Mouse (Mus musculus): Measurements from ENCODE around the gene Gdi1.
A peak's percentile ranks its signal among the peaks of the same experiment; 100 is the strongest.
"Not testable (repeated sequence)": the region's sequence is repeated elsewhere in the genome, so short reads cannot be mapped to it uniquely, and the experiment has no call there.

Gene Gdi1

DNA sequence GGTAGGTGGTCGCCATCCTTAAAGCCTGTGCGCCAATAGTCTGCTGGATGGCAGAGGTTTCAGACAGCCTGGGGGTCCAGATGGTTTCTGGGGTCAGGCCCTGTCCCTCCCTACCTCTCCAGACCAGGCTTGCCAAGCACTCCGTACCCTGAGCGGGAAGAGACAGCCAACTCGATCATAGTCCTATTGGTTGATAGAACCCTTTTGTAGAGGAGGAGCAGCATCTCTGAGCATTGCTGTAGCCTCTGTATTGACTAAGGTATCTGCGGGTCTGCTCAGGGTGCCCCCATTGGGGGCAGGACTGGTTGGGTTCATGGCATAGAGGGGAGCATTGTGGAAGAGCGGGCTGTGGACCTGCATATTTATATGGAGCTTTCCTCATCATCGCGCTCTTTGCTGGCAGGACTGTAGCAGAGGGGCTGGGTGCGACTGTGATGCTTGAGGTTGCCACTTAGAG is 24.4 kb downstream of the Gdi1 start:
- DNase-seq (ENCODE audit: low spot score): no peak

DNA sequence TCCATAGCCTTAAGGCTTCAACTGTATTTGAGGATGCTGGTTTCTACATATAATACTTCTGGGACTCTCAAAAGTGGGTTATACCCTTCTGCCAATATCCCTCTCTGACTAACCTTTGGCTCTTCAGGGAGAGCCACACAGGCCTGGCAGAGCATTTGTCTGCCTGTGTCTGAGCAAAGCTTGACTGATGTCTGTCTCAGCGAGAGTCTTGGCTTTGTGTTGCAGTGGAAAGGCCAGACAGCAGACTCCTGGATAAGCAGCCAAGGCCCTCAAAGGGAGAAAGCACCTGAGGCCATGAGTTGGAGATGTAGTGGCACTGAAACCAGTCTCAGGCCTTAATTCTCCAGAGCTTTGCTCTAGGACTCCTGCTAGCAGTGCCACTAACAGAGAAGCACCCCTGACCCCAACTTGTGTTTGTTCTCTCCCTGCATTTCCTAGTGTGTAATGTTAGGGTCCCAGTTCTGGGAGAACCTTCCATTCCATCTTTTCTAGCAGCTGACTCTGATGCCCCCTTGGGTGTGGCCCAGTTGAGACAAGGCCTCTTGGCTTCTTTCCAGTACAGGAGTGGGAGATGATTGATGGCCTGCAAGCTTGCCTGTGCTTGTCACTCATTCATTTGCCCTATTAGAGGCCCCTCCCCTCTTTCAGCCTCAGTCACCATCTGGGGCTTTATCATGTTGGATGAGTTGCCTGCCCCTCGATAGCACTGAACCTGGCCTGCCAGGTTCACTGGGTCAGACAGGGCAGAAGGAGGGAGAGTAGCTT is 25.6 kb downstream of the Gdi1 start:
- no peak for DNase-seq (ENCODE audit: low spot score)

DNA sequence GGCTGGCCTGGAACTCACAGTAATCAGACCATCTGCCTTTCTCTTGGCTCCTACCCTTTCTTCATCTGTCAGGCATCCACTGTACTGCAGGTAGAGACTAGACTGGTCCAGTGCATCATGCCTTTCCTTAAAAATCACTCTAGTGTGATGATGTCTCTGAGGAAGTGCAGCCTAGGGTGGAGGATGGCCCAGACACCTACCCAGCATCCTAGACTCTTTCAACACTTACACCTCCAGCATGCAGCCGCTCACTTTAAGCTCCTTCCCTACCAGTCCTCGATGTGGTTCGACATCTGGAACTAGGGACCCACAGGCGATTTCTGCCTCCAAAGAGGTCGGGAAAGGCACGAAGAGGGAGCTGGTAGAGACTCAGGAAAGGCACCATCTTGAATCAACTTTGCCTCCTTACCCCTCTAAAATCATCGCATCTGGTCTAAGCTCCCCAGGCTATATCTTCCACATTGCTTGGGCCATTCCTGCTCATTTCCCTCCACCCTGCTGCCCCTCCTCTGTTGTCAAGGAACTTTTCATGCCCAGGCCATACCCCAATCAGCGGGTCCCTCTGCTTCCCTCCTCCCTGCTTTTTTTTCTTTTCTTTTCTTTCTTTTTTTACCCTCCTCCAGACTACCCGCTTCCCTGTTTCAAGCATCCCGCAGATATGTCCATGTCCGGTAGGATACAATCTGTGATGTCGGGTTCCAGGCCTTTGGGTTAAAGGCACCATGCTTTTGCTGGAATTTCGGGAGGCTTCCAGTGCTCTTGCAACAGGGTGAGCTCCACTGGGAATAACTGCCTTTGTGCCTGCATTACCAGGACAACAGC is 48.1 kb downstream of the Gdi1 start:
- no peak for DNase-seq (ENCODE audit: low spot score)

DNA sequence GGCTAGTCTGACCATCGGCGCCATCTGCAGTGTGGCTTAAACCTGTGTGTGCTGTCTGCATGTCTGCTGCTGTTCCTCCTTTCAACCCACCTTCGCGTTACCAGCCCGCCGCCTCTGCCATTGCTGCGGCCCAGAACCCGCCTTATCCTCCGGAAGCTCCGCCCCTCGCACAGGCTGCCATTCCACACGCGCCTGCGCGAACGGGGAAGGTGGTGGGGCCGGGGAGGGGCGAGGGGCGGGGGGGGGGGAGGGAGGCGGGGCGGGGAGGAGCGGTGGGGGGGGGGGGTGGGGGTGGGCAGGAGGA is 48.6 kb downstream of the Gdi1 start, which contains the start of gene Lage3:
TSS of gene Lage3 (minus strand) at position 152 of the 304 bp plus-strand sequence.
- peak; percentile 50 for DNase-seq (ENCODE audit: low spot score)

DNA sequence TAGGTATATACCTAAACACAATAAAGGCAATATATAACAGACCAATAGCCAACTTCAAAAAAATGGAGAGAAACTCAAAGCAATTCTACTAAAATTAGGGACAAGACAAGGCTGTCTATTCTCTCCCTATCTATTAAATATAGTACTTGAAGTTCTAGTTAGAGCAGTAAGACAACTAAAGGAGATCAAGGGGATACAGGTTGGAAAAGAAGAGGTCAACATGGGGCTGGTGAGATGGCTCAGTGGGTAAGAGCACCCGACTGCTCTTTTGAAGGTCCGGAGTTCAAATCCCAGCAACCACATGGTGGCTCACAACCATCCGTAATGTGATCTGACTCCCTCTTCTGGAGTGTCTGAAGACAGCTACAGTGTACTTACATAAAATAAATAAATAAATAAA is 52.3 kb downstream of the Gdi1 start:
- not testable (repeated sequence) for DNase-seq (ENCODE audit: low spot score)

DNA sequence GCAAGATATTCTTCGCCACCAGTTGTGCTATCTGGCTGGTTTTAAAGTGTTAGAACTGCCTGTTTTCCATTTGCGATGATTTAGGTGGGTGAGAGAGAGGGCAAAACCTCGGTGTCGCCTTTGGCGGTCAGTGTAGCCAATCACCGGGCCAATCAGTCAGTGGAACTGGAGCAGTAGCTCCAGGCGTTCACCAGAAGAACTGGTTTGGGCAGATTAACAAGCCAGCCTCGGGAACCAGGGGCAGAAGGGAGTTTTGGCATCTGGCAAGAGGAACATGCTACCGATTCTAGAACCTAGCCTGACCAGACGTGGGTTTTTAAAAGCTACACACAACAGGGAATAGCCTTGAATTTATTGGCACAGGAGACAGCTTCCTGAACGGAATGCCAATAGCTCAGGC is 54.4 kb downstream of the Gdi1 start:
- DNase-seq (ENCODE audit: low spot score): no peak

Data from ovary, postnatal 10 days (tissue).